Mouse (Mus musculus): Measurements from ENCODE around the gene Dapk2. TPM values are rescaled to one million over a fixed set of nuclear protein-coding genes. Genes with fewer than 3 reads are reported as not detected.

The Dapk2 gene
- total RNA-seq, 2 experiments from 2014 or later = 1.6 to 2.6 TPM

GRCm38 (mm10) chr9:66183023-66183422 is 25.0 kb downstream of the Dapk2 start:
- no peak for ATAC-seq (ENCODE audit: poor library complexity, severe bottlenecking)

- no peak for ATAC-seq (ENCODE audit: poor library complexity, severe bottlenecking)
Measured at GRCm38 (mm10) chr9:66184572-66184971, 26.5 kb downstream of the Dapk2 start.

GRCm38 (mm10) chr9:66186426-66186825 is 28.4 kb downstream of the Dapk2 start:
- peak; percentile 86 for ATAC-seq (ENCODE audit: poor library complexity, severe bottlenecking)

GRCm38 (mm10) chr9:66189026-66189425 is 31.0 kb downstream of the Dapk2 start:
- no peak for ATAC-seq (ENCODE audit: poor library complexity, severe bottlenecking)

- ATAC-seq (ENCODE audit: poor library complexity, severe bottlenecking) = peak; percentile 64
Measured at GRCm38 (mm10) chr9:66194003-66194402, 36.0 kb downstream of the Dapk2 start.

GRCm38 (mm10) chr9:66196561-66196960 is 38.5 kb downstream of the Dapk2 start:
- ATAC-seq (ENCODE audit: poor library complexity, severe bottlenecking) = no peak

- ATAC-seq (ENCODE audit: poor library complexity, severe bottlenecking) = no peak
Measured at GRCm38 (mm10) chr9:66198533-66198932, 40.5 kb downstream of the Dapk2 start.

- ATAC-seq (ENCODE audit: poor library complexity, severe bottlenecking) = no peak
Measured at GRCm38 (mm10) chr9:66199657-66200410, 41.8 kb downstream of the Dapk2 start.

- ATAC-seq (ENCODE audit: poor library complexity, severe bottlenecking) = no peak
Measured at GRCm38 (mm10) chr9:66200411-66200789, 42.4 kb downstream of the Dapk2 start.

GRCm38 (mm10) chr9:66201665-66202064 is 43.6 kb downstream of the Dapk2 start:
- ATAC-seq (ENCODE audit: poor library complexity, severe bottlenecking) = no peak

GRCm38 (mm10) chr9:66202463-66202862 is 44.4 kb downstream of the Dapk2 start:
- peak; percentile 97 for ATAC-seq (ENCODE audit: poor library complexity, severe bottlenecking)

GRCm38 (mm10) chr9:66205702-66206101 is 47.7 kb downstream of the Dapk2 start:
- no peak for ATAC-seq (ENCODE audit: poor library complexity, severe bottlenecking)

- no peak for ATAC-seq (ENCODE audit: poor library complexity, severe bottlenecking)
Measured at GRCm38 (mm10) chr9:66206825-66207224, 48.8 kb downstream of the Dapk2 start.

GRCm38 (mm10) chr9:66211420-66211819 is 53.4 kb downstream of the Dapk2 start:
- no peak for ATAC-seq (ENCODE audit: poor library complexity, severe bottlenecking)

- no peak for ATAC-seq (ENCODE audit: poor library complexity, severe bottlenecking)
Measured at GRCm38 (mm10) chr9:66212088-66212487, 54.1 kb downstream of the Dapk2 start.

GRCm38 (mm10) chr9:66212802-66213201 is 54.8 kb downstream of the Dapk2 start:
- no peak for ATAC-seq (ENCODE audit: poor library complexity, severe bottlenecking)

GRCm38 (mm10) chr9:66213386-66214032 is 55.5 kb downstream of the Dapk2 start:
- peak; percentile 56 for ATAC-seq (ENCODE audit: poor library complexity, severe bottlenecking)

GRCm38 (mm10) chr9:66215551-66215950 is 57.5 kb downstream of the Dapk2 start:
- no peak for ATAC-seq (ENCODE audit: poor library complexity, severe bottlenecking)

GRCm38 (mm10) chr9:66217970-66218369 is 59.9 kb downstream of the Dapk2 start:
- ATAC-seq (ENCODE audit: poor library complexity, severe bottlenecking) = no peak

- ATAC-seq (ENCODE audit: poor library complexity, severe bottlenecking) = no peak
Measured at GRCm38 (mm10) chr9:66218917-66219725, 61.1 kb downstream of the Dapk2 start.

GRCm38 (mm10) chr9:66223872-66224271 is 65.8 kb downstream of the Dapk2 start:
- ATAC-seq (ENCODE audit: poor library complexity, severe bottlenecking) = no peak

Measured in megakaryocyte, adult 5-6 weeks (primary cell).